Mouse (Mus musculus) heart, embryonic 12.5 days (tissue): ENCODE measurements at regions not wholly inside any gene's neighbourhood (a gene's known extent, or its start where the extent isn't known, plus 50 kb on each side); places are given as distances from the start of the nearest gene placed in this dataset.

Source experiments
- ATAC-seq: fragments of 200-750 bp; cut with Nextera tagmentation; 2 replicates; pipeline ENCODE4 v1.8.0; 2017; ENCODE audit warnings: moderate TSS enrichment, moderate library complexity; ENCODE audit not compliant: insufficient number of reproducible peaks, low FRiP score
- H3K27ac ChIP-seq: fragments of 300-500 bp; sonication (generic); 2 replicates; pipeline ENCODE4 v1.5.1; 2016; ENCODE audit warnings: mild to moderate bottlenecking, moderate library complexity; ENCODE audit not compliant: poor library complexity, severe bottlenecking
- H3K27me3 ChIP-seq: fragments of 300-500 bp; sonication (generic); replicated peaks from 2 replicates; pipeline ENCODE4 v1.6.1; 2016; ENCODE audit warnings: mild to moderate bottlenecking, moderate library complexity
- H3K36me3 ChIP-seq: fragments of 300-500 bp; sonication (generic); 2 replicates; pipeline ENCODE4 v1.6.1; 2016; ENCODE audit warnings: mild to moderate bottlenecking, moderate library complexity
- H3K4me1 ChIP-seq: fragments of 300-500 bp; sonication (generic); replicated peaks from 2 replicates; pipeline ENCODE4 v1.6.1; 2016; ENCODE audit warnings: mild to moderate bottlenecking
- H3K4me2 ChIP-seq: fragments of 300-500 bp; sonication (generic); 2 replicates; pipeline ENCODE4 v1.6.1; 2016; ENCODE audit warnings: mild to moderate bottlenecking, moderate library complexity
- H3K4me3 ChIP-seq: fragments of 300-500 bp; sonication (generic); 2 replicates; pipeline ENCODE4 v1.5.1; 2016; ENCODE audit warnings: mild to moderate bottlenecking
- H3K9ac ChIP-seq: fragments of 300-500 bp; sonication (generic); 2 replicates; pipeline ENCODE4 v1.6.1; 2016; ENCODE audit warnings: mild to moderate bottlenecking, moderate library complexity
- H3K9me3 ChIP-seq: fragments of 300-500 bp; sonication (generic); replicated peaks from 2 replicates; pipeline ENCODE4 v1.6.1; 2016; ENCODE audit warnings: mild to moderate bottlenecking, moderate library complexity
- WGBS: fragments of 180-500 bp; shearing (Covaris S2); methylation state at CpG from one replicate; pipeline ENCODE4 v1.1.7; 2016; 5-methylcytosine and 5-hydroxymethylcytosine counted together

DNA sequence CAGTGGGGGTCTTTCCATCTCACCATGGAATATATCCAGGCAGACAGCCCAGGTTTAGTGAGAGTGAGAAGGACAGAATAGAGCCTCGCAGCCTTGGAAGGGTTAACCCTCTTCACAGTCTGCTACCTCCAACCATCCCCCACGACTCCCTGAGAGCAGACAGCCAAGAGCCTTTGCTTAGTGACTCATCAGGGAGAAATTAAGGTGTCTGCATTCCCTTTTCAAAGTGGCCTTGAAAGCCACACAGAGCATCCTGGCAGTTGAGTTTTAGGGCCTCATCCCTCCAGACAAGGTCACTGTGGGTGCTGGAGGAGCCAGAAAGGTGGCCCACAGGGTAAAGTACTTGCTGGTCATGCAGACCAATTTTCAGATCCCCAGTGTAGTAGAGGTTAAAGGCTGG is 149.9 kb upstream of the Sox11 start:
- Histone ChIP-seq H3K27ac (no peak overlapping the region), H3K9ac (no peak overlapping the region), H3K4me1 (peaks cover 22% of the 10 kb centered on the region), H3K36me3 (no peaks in the 10 kb centered on the region), H3K27me3 (no peaks in the 10 kb centered on the region), H3K4me3 (no peak overlapping the region), H3K4me2 (no peak overlapping the region), H3K9me3 (no peaks in the 10 kb centered on the region)
- 15% methylated on average over 2 of the region's 2 CpGs for WGBS
- ATAC-seq, result no peak

- H3K36me3 ChIP-seq, result no peaks in the 10 kb centered on the region
- no peak overlapping the region for H3K9ac ChIP-seq
- no peaks in the 10 kb centered on the region for H3K27me3 ChIP-seq
- H3K4me1 ChIP-seq, result no peaks in the 10 kb centered on the region
- no peaks in the 10 kb centered on the region for H3K9me3 ChIP-seq
- no peak overlapping the region for H3K4me3 ChIP-seq
- no peak for ATAC-seq
- no peak overlapping the region for H3K27ac ChIP-seq
- no peak overlapping the region for H3K4me2 ChIP-seq
Observed at GRCm38 (mm10) chr12:27481230-27481629, 138.9 kb upstream of the Sox11 start.

DNA sequence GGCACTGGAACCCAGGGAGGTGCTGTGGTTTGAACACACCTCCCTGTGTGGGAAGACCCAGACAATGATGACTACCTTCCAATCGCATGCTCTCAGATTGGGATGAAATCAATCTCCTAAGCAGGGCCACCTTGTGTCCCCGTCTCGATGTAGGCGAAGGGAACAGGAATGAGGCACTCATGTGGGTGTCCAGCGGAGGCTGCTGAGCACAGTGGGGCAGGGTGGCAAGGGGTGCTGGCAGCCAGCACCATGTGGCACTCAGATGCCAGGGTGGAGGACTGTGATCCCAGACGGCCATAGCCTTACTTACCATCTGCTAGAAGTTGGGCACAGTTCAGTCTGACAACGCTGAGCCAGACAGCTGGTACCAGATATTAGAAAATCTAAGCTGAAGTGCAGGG is 137.2 kb upstream of the Sox11 start:
- no peaks in the 10 kb centered on the region for H3K27me3 ChIP-seq
- H3K9me3 ChIP-seq, result no peaks in the 10 kb centered on the region
- H3K4me2 ChIP-seq, result no peak overlapping the region
- no peak overlapping the region for H3K9ac ChIP-seq
- no peak overlapping the region for H3K4me3 ChIP-seq
- H3K27ac ChIP-seq, result no peak overlapping the region
- 85% methylated on average over 7 of the region's 7 CpGs for WGBS
- no peak for ATAC-seq
- no peaks in the 10 kb centered on the region for H3K4me1 ChIP-seq
- H3K36me3 ChIP-seq, result no peaks in the 10 kb centered on the region

DNA sequence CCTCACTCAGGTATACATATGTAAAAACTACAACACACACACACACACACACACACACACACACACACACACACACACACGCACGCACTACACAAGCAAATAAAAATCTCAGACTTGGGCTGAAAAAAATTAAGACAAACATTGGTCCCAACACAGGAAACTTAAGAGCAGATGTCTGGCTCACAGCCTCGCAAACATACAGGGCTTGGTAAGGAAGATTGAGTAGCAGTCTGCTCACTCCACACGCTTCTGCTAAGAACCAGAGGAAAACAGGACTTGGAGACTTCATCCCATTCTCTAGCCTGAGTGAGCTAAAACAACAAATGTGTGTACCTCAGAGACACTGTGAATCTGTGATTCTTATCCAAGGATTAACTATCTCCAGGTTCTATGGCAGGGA is 132.3 kb upstream of the Sox11 start:
- no peaks in the 10 kb centered on the region for H3K36me3 ChIP-seq
- WGBS, result 52% methylated on average over 4 of the region's 4 CpGs
- H3K27me3 ChIP-seq, result no peaks in the 10 kb centered on the region
- H3K9ac ChIP-seq, result no peak overlapping the region
- H3K9me3 ChIP-seq, result no peaks in the 10 kb centered on the region
- ATAC-seq, result no peak
- no peak overlapping the region for H3K27ac ChIP-seq
- H3K4me2 ChIP-seq, result no peak overlapping the region
- H3K4me3 ChIP-seq, result no peak overlapping the region
- peaks cover 11% of the 10 kb centered on the region for H3K4me1 ChIP-seq

DNA sequence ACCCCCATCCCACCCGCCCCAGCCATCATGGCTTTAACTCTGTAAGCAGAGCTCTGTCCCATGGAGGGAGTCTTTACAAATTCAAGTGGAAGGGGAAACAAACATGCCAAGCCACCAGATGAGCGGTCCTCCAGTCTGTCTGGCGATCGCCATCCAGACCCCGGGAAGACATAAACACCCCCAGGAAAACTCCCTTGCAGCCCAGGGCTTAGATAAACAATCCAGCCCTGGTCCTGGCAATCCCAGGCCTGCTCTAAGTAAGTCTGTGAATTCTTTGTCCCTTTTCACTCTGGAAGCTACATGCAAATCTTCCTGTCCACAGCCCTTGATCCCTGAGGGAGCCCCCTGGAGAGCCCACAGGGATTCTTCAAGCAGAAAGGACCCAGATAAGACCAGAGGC is 129.2 kb upstream of the Sox11 start:
- Histone ChIP-seq H3K36me3 (no peaks in the 10 kb centered on the region), H3K27me3 (no peaks in the 10 kb centered on the region), H3K9me3 (no peaks in the 10 kb centered on the region), H3K27ac (no peak overlapping the region), H3K9ac (no peak overlapping the region), H3K4me2 (no peak overlapping the region), H3K4me1 (peaks cover 11% of the 10 kb centered on the region), H3K4me3 (no peak overlapping the region)
- ATAC-seq, result no peak
- WGBS, result 17% methylated on average over 5 of the region's 5 CpGs

DNA sequence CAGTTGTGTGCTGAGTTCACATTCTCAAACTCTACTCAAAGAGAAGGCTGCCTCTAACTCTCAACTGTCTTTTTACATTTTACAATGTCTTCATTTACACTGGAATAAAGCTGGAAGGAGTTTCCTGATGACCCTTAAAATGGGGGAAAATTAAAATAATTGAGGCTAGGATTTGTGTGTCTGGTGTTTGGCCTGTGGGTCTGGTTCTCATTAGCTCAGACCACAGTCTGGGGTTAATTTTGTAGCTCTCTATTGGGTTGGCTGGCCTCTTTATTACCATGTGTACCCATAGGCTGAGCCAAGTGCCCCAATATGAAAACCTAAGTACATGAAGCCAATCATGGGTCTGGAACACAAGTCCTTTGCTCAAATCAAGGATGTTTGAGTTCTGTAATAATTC is 128.0 kb upstream of the Sox11 start:
- Histone ChIP-seq H3K27ac (no peak overlapping the region), H3K27me3 (no peaks in the 10 kb centered on the region), H3K4me2 (no peak overlapping the region), H3K4me1 (peaks cover 11% of the 10 kb centered on the region), H3K4me3 (no peak overlapping the region), H3K36me3 (no peaks in the 10 kb centered on the region), H3K9ac (no peak overlapping the region), H3K9me3 (no peaks in the 10 kb centered on the region)
- ATAC-seq, result no peak

- H3K36me3 ChIP-seq, result no peaks in the 10 kb centered on the region
- 76% methylated on average over 1 of the region's 1 CpGs for WGBS
- peaks cover 8% of the 10 kb centered on the region for H3K4me1 ChIP-seq
- H3K9me3 ChIP-seq, result no peaks in the 10 kb centered on the region
- no peaks in the 10 kb centered on the region for H3K27me3 ChIP-seq
- no peak overlapping the region for H3K9ac ChIP-seq
- H3K4me3 ChIP-seq, result no peak overlapping the region
- H3K4me2 ChIP-seq, result no peak overlapping the region
- ATAC-seq, result no peak
- no peak overlapping the region for H3K27ac ChIP-seq
Observed at GRCm38 (mm10) chr12:27468782-27469181, 126.4 kb upstream of the Sox11 start.

DNA sequence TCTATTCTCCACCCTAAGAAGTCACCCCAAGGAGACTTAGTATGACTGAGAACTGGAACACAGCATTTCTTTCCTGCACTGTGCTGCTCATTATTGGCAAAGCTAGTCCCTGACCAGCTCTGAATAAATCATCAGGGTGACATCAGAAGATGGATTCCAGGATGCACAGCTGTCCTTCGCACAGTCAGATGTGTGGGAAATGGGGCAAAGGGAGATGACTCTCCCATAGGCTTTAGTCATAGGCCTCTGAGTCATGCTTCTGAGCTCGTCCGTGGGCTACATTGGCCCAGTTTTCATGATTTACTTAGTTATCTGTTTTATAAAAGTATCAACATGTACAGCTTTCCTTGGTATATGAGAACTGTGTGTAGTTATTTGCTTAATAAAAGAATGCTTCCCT is 125.8 kb upstream of the Sox11 start:
- ATAC-seq, result no peak
- Histone ChIP-seq H3K4me3 (no peak overlapping the region), H3K4me1 (peaks cover 8% of the 10 kb centered on the region), H3K36me3 (no peaks in the 10 kb centered on the region), H3K27ac (no peak overlapping the region), H3K4me2 (no peak overlapping the region), H3K9ac (no peak overlapping the region), H3K27me3 (no peaks in the 10 kb centered on the region), H3K9me3 (no peaks in the 10 kb centered on the region)
- 77% methylated on average over 3 of the region's 3 CpGs for whole genome bisulfite sequencing

DNA sequence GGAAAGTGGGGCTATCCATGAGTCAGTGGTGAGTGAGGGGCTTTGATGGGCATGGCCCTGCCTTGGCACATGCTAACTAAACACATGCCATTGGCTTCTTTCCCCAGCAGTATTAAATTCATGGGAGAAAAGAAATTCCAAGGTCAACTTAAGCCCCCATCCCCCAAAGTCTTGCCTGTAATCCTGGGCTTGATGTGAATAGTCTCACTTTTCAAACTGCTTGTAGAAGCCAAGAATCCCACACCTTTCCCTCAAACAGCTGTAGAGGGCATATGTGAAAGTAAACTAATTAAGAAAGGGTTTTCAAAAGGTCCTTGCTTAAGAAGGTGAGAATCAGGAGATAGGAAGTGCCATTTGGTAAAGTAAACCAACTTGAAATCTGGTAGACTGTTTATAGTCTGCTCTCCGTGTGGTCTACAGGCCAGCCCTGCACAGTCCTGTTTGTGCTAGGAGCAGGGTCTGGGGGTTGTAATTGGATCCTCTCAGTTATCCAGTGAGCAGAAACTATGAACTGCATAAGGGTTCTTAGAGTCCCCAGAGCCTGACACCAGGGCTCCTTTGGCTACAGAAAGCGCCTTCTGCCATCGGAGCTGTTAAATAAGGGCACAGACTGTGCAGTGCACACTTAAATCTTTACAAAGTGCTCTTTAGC is 123.3 kb upstream of the Sox11 start:
- Histone ChIP-seq H3K36me3 (no peaks in the 10 kb centered on the region), H3K9me3 (no peaks in the 10 kb centered on the region), H3K27me3 (no peaks in the 10 kb centered on the region), H3K4me1 (no peaks in the 10 kb centered on the region), H3K4me3 (no peak overlapping the region), H3K27ac (no peak overlapping the region), H3K4me2 (no peak overlapping the region), H3K9ac (no peak overlapping the region)
- WGBS, result 31% methylated on average over 3 of the region's 3 CpGs
- ATAC-seq, result no peak

DNA sequence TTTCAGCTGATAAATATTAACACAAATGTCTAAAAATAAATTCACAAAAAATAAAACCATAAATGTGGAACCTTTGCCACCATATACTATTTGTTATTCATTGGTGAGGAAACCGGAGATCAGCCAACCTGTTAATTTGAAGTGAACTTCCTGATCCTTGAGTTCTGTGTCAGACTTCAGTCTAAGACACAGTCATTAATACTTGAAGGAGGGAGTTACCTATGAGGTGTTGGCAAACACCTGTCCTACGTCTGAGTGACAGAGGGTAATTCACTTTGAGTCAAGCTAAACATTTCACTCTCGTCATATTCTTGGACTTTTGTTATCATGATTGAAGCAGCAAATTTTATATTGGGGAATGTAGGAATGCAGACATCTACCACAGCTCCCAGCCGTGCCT is 116.3 kb upstream of the Sox11 start:
- no peaks in the 10 kb centered on the region for H3K36me3 ChIP-seq
- no peak overlapping the region for H3K4me3 ChIP-seq
- no peak overlapping the region for H3K27ac ChIP-seq
- no peaks in the 10 kb centered on the region for H3K27me3 ChIP-seq
- 78% methylated on average over 4 of the region's 4 CpGs for WGBS
- H3K4me2 ChIP-seq, result no peak overlapping the region
- peaks cover 5% of the 10 kb centered on the region; the same call in 1 of the 2 replicates for H3K9me3 ChIP-seq
- H3K4me1 ChIP-seq, result no peaks in the 10 kb centered on the region
- H3K9ac ChIP-seq, result no peak overlapping the region
- ATAC-seq, result no peak

DNA sequence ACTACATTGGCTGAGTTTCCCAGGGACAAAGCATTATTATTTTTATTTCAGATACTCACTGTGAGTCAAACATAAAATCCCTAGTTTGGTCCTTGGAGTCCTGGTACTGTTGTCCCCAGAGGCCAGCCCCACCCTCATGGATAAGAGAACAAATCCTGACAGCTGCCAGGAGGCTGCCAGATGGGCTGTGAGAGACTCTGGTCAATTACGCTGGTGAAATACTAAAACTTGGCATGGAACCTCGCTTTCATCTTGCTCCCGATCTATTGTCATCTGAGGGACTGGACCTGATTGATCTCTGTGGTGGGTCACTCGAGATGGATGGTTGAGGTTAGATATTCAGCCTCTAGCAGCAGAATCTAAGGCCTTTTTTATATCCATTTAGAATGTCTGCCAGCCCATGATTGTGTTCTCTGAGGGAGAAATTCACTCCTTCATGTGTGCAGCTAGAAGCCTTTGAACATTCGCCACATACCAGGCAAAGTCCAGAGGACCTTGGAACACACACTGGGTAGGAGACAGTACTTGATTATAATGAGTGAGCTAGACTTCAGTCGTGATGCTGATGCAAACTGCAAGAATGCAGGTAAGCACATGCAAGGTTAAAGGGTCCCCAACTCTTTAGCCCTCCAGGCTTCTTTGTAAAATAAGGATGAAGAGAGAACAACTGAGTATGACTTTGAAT is 95.4 kb upstream of the Sox11 start:
- H3K27me3 ChIP-seq, result no peaks in the 10 kb centered on the region
- no peaks in the 10 kb centered on the region for H3K36me3 ChIP-seq
- ATAC-seq, result no peak
- H3K4me2 ChIP-seq, result no peak overlapping the region
- no peak overlapping the region for H3K27ac ChIP-seq
- no peak overlapping the region for H3K4me3 ChIP-seq
- 65% methylated on average over 6 of the region's 6 CpGs for WGBS
- no peaks in the 10 kb centered on the region for H3K4me1 ChIP-seq
- no peak overlapping the region for H3K9ac ChIP-seq
- H3K9me3 ChIP-seq, result no peaks in the 10 kb centered on the region

DNA sequence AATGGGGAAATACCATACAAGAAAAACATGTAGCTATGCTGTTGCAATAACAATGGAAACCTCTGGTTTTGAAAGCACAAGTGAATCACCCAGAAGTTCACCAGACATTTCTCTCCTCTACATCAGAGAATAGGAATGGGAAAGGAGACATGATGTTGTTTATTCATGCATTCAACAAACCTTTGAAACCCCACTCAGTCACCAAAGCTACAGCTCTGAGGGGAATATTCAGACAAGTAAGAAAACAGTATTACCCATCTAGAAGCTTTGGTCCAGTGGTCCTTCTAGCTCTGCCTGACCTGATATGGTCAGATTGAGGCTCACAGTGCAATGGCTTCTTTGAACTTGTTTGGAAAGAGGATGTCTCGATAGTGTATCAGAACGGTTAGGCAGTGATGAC is 89.0 kb upstream of the Sox11 start:
- no peak overlapping the region for H3K4me2 ChIP-seq
- H3K9ac ChIP-seq, result no peak overlapping the region
- H3K27ac ChIP-seq, result no peak overlapping the region
- H3K36me3 ChIP-seq, result no peaks in the 10 kb centered on the region
- no peaks in the 10 kb centered on the region for H3K9me3 ChIP-seq
- H3K27me3 ChIP-seq, result no peaks in the 10 kb centered on the region
- ATAC-seq, result no peak
- no peaks in the 10 kb centered on the region for H3K4me1 ChIP-seq
- no peak overlapping the region for H3K4me3 ChIP-seq
- WGBS, result 85% methylated on average over 2 of the region's 2 CpGs
